Mouse (Mus musculus) stomach, postnatal 0 days (tissue): ENCODE data around the gene Map3k5.

Source experiments
- CTCF ChIP-seq: IDR thresholded peaks from 2 replicates; pipeline ENCODE4 v1.5.1; 2016; ENCODE audit warnings: antibody characterized with exemption, low read depth, mild to moderate bottlenecking, moderate library complexity
- EP300 ChIP-seq: optimal IDR thresholded peaks from 2 replicates; pipeline ENCODE3; 2016; ENCODE audit warnings: antibody characterized with exemption

- peak; percentile 45 for TF ChIP-seq CTCF
- TF ChIP-seq EP300 = no peak
Observed at GRCm38 (mm10) chr10:19933511-19934383, 525 bp upstream of the Map3k5 start.
